Mouse (Mus musculus): ENCODE measurements around the gene Frmd4a.

DNA sequence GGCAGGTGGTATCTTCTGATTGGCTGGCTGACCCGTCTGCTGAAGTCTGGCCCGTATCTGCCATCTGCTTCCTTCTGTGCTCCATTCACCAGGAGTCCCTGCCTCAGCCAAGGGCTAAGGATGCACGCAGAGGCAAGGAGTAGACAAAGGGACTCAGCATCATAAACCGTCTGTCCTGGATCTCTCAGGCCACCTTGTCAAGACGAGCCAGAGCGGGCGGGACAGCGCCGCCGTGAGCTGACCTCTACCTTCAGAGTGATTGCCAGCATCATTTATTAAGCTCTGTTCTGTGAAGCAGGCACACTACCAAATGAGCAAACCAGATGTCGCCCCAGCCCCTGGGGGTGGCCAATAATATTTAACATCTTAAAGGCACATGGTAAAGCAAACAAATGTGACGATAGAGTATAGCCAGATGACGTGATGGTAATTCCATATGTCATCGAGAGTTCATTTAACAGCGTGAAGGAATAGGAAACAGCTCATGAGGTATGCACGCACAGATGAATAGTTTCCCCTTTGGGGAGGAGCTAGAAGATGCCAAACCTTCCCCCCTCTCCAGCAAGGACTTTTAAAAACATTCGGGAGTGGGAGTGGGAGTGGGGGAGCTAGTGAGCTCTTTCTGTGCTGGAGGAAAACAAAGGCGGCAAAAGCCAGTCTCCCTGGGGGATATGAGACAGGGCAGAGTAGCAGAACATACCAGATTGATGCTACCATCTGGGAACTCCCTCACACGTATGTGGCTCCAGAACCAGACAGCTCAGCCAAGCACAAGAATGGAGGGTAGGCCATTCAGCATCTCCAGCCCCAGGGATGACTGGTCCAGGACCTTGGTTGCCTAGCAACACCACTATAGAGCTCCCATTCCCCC is 419.1 kb downstream of the Frmd4a start:
- TF ChIP-seq CTCF (IDR thresholded peaks at IDR 0.05; ENCODE audit: extremely low read depth, insufficient read depth, insufficient read length, insufficient replicate concordance) (no peak), POLR2A (IDR thresholded peaks at IDR 0.05; ENCODE audit: low read depth, low read length) (no peak)

Data from spleen, adult 2 months (tissue).